Mouse (Mus musculus): ENCODE results near the gene Xpo1. TPM values are rescaled to one million over a fixed set of nuclear protein-coding genes. Genes with fewer than 3 reads are reported as not detected.
"Not testable (repeated sequence)": the region's sequence is repeated elsewhere in the genome, so short reads cannot be mapped to it uniquely, and the experiment has no call there.

Xpo1 gene
- total RNA-seq, 2 experiments from 2014 or later = 33.9 to 44.3 TPM

DNA sequence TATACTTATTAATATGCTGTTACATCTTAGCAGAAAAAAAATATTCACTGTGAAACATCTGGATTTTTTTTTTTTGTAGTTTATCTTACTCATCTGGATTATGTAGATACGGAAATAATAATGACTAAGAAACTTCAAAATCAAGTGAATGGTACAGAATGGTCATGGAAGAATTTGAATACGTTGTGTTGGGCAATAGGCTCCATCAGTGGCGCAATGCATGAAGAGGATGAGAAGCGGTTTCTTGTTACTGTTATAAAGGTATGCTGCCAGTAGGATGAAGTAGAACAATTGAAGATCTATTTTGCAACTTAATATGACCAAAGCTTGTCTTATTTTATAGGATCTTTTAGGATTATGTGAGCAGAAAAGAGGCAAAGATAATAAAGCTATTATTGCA, 28.6 kb downstream of the Xpo1 start:
- intact Hi-C loops (cut with DNase I) = no loop called here

DNA sequence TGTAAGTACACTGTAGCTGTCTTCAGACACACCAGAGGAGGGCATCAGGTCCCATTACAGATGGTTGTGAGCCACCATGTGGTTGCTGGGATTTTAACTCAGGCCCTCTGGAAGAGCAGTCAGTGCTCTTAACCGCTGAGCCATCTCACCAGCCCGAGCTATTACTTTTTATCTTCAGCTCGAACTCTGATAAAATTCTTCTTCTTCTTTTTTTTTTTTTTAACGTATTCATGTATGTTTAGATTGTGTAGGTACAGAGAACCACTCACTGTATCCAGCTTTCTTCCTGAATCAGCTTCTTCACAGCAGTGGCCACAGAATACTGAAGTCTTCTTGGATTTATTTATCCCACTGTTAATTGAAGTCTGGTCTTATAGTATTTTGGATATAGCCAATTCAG, 33.0 kb downstream of the Xpo1 start:
- intact Hi-C loops (cut with DNase I); DNase-seq (ENCODE audit: low spot score): not testable (repeated sequence)

More for the DNA sequence above, 28.6 kb downstream of the Xpo1 start:
- no peak for DNase-seq (ENCODE audit: low spot score)

GRCm38 (mm10) chr11:23297379-23297778, 41.5 kb downstream of the Xpo1 start:
- no peak for DNase-seq (ENCODE audit: low spot score)
- intact Hi-C loops (cut with DNase I) = no loop called here

DNA sequence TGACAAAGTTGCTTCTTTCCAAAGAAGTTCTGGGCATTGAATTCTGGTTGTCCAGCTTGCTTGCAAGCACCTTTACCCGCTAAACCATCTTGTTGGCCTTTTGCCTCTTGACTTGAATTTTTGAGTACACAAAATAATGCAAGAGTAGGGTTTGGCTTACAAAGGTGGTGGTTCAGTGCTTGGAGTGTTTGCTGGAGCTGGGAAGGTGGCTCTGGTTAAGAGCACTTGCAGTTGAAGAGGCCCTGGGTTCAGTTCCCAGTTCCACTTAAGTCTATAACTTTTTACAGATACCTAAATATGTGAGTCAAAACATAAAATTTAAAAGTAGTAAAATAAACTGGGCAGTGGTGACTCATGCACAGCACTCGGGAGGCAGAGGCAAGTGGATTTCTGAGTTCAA, 42.5 kb downstream of the Xpo1 start:
- intact Hi-C loops (cut with DNase I) = no loop called here
- DNase-seq (ENCODE audit: low spot score) = no peak

- no peak for DNase-seq (ENCODE audit: low spot score)
- intact Hi-C loops (cut with DNase I) = no loop called here
Observed at GRCm38 (mm10) chr11:23299910-23300309, 44.1 kb downstream of the Xpo1 start.

DNA sequence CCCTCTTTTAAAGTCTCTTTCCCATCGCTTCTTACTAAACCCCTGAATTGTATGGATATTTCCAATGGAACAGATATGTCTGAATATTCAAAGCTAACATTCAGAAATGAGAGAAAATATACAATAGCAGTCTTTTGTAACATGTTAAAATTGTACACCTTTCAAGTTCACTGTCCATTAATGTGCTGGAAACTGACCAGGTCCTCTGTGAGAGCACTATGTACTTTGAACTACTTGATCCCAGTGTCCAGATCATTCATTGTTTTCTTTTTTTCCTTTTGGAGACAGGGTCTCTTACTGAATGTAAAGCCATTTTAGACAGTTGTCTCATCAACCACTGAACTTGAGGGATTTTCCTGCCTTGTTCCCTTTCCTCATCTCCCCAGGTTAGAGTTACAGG, 47.3 kb downstream of the Xpo1 start:
- intact Hi-C loops (cut with DNase I) = no loop called here
- no peak for DNase-seq (ENCODE audit: low spot score)

GRCm38 (mm10) chr11:23305101-23305672, 49.3 kb downstream of the Xpo1 start:
- DNase-seq (ENCODE audit: low spot score); intact Hi-C loops (cut with DNase I): not testable (repeated sequence)

GRCm38 (mm10) chr11:23305673-23306608, 50.1 kb downstream of the Xpo1 start:
- intact Hi-C loops (cut with DNase I) = loop anchor here (2.0 kb wide), 1 partner anchor 49 kb away; the partner anchor contains the start of gene Xpo1
- peak; percentile 94 for DNase-seq (ENCODE audit: low spot score)

- intact Hi-C loops (cut with DNase I) = loop anchor here (2.0 kb wide), 1 partner anchor 50 kb away; the partner anchor contains the start of gene Xpo1
- peak; percentile 33 for DNase-seq (ENCODE audit: low spot score)
Observed at GRCm38 (mm10) chr11:23306764-23307565, 51.1 kb downstream of the Xpo1 start, which contains the start of gene Usp34. TSS of gene Usp34 (plus strand) at chr11:23306895.

GRCm38 (mm10) chr11:23307566-23307920, 51.7 kb downstream of the Xpo1 start:
- no peak for DNase-seq (ENCODE audit: low spot score)
- intact Hi-C loops (cut with DNase I) = loop anchor here (2.0 kb wide), 1 partner anchor 51 kb away; the partner anchor contains the start of gene Xpo1

DNA sequence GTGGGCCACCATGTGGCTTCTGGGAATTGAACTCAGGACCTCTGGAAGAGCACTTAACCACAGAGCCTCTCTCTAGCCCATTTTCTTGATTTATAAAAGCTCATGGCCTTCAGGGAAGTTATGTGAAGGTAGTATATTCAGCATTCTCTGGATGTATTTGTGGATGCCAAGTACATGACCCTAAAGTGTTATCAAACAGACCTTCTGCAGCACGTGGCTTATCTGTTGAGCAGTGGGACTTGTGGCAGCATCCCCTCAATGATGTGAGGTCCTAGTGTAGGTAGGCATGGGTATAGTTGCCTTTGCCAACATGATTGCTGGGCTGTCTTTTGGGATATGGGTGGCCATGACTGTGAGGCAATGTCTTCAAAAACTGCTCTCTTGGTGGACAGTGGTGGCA, 57.7 kb downstream of the Xpo1 start:
- intact Hi-C loops (cut with DNase I) = loop anchor here (5.0 kb wide), 1 partner anchor 39 kb away; no protein-coding TSS in a partner anchor
- no peak for DNase-seq (ENCODE audit: low spot score)

- no peak for DNase-seq (ENCODE audit: low spot score)
- intact Hi-C loops (cut with DNase I) = no loop called here
Observed at GRCm38 (mm10) chr11:23329413-23329812, 73.6 kb downstream of the Xpo1 start.

GRCm38 (mm10) chr11:23332136-23332535, 76.3 kb downstream of the Xpo1 start:
- intact Hi-C loops (cut with DNase I) = no loop called here
- no peak for DNase-seq (ENCODE audit: low spot score)

- DNase-seq (ENCODE audit: low spot score) = no peak
- intact Hi-C loops (cut with DNase I) = no loop called here
Observed at GRCm38 (mm10) chr11:23335160-23335559, 79.3 kb downstream of the Xpo1 start.

Other genes starting within 250 kb of the Xpo1 start
- gene Fam161a, start 248.5 kb upstream of the Xpo1 start, total RNA-seq (2021) = 1 to 10 TPM; 1.5 to 1.6 TPM
- 10 to 100 TPM; 33.1 to 36.4 TPM for gene Usp34, start 50.9 kb downstream of the Xpo1 start, total RNA-seq (2021)
- 10 to 100 TPM; 44.9 to 59.3 TPM for gene Ahsa2, start 242.0 kb downstream of the Xpo1 start, total RNA-seq (2021)

All from heart, postnatal 25 days (tissue).